Mouse (Mus musculus) G1E (cell line): ENCODE data around the gene Kcnab1.

Experiments
- CTCF ChIP-seq: IDR thresholded peaks from 2 replicates; pipeline ENCODE4 v1.5.1; 2012; ENCODE audit warnings: low read depth, low read length, inconsistent platforms, mixed read lengths
- POLR2AphosphoS5 ChIP-seq: IDR thresholded peaks from 2 replicates; pipeline ENCODE4 v1.6.1; 2012; ENCODE audit warnings: low read depth, low read length, inconsistent platforms; ENCODE audit not compliant: insufficient replicate concordance
- TAL1 ChIP-seq: conservative IDR thresholded peaks from 2 replicates; pipeline ENCODE4 v1.6.1; 2012; ENCODE audit warnings: low read depth, low read length, inconsistent platforms, mixed read lengths

GRCm38 (mm10) chr3:65353263-65354037 lies 244.3 kb downstream of the Kcnab1 start:
- no peak for TF ChIP-seq CTCF
- TF ChIP-seq POLR2AphosphoS5 = no peak
- no peak for TF ChIP-seq TAL1
